Mouse (Mus musculus) spleen, postnatal 4 days (tissue): ENCODE data around the gene Slc35f6.

Experiments used
- DNase-seq, 2 experiments: peaks; one replicate each; pipeline ENCODE4 v3.0.0; 2022; ENCODE audit warnings: low spot score in 2 of 2

The Slc35f6 gene

DNA sequence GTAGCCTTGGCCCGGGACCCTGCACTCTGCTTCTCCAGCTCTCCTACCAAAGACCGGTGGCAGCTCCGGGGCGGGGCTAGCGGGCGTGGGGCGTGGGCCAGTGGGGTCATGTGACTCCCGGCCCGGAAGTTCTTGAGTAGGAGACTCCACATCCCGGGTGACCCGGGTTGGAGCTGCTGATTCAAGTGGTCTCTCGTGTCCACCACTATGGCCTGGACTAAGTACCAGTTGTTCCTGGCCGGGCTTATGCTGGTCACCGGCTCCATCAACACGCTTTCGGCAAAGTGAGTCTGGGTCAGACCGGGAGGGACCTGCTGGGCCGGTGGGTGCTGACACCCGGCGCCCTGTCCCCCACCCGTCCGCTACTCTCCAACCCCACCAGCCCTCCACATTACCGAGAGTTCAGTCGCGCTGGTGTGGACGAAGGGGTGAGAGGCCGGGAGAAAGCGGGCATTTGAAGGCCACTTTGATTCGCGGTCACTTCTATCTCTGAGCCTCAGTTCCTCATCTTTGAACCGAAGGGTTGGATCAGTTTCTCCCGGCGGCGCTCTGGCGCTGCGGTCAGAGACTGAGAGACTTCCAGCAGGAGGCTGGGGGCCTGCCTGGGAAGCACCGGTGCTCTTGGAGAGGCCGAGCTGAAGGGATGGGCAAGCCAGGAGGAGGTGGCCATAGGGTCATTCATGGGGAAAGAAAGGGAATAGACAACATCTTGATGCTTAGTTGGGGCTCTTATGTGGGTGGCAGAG lies at the start of gene Slc35f6:
Gene Slc35f6 (plus strand): TSS at position 119 of the 746 bp plus-strand sequence.
- peak; percentile 90 to 96 for DNase-seq

DNA sequence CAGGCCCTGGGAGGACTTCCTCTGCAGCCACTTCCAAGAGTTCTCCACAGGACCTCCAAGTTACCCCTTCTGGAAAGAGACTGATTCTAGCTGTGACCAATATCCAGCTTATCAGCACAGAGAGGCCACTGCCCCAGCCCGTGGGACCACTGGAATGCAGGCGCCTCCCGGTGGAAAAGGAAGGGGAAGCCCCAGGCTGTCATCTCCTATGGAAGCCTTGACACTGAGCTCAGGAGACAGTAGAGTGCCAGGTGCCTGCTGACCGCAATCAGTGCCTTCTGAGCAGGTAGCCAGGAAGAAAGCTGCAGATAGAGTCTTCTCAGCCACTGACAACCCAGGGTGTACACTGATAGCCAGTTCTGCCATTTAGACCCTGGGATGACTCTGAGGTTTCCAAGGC lies 46.3 kb upstream of the Slc35f6 start:
- no peak for DNase-seq

DNA sequence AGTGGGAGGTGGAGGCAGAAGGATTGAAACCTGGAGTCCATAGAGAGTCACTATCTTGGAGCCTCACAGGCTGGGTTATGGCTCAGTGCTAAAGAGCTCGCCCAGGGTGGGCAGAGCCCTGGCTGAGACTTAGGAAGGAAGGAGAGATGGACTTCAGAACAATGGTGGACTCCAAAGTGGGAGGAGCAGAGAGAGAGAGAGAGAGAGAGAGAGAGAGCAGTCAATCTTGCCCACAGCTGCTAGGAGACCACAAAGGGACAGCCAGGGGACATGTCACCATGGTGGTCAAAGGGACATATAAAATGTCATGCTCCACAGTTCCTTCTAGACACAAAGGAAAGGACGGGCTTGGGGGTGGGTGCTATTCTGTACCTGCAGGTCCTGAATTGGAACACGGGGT lies 44.5 kb upstream of the Slc35f6 start:
- DNase-seq = no peak

DNA sequence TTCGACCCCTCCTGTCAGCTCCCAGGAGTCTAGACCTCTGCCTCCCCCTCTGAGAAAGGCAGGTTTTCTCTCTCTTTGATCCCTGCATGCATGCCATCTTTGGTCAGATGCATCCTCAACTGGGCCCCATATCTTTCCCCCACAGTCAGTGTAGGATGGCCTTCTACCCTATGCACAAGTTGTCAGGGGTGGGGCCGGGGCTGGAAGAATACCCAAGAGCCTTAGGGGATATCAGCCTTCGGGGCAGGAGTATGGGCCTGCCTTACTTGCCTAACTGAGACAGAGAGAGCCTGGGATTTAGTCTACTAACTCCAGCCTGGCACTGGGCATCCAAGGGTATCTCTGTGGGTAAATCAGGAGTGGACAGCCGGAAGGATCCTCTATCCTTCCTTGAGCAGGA lies 43.8 kb upstream of the Slc35f6 start:
- no peak for DNase-seq

DNA sequence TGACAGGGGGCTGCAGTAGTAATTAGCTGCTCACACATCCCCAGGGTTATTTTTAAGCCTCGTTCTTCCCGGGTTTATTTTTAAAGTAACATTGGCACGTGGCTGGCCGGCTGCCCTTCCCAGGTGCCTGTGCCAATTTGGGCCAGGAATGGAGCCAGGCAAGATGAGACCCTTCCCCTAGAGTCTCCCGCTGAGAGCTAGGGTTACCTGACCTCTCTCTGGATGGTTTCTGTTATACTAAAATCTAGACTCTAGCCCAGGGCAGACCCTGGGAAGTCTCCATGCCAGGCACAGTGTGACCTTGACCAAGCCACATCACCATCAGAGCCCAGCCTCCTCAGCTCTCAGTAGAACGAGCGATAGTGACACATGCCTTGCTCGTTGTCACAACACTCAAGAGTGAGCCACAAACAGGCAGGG lies 43.0 kb upstream of the Slc35f6 start:
- DNase-seq = no peak

DNA sequence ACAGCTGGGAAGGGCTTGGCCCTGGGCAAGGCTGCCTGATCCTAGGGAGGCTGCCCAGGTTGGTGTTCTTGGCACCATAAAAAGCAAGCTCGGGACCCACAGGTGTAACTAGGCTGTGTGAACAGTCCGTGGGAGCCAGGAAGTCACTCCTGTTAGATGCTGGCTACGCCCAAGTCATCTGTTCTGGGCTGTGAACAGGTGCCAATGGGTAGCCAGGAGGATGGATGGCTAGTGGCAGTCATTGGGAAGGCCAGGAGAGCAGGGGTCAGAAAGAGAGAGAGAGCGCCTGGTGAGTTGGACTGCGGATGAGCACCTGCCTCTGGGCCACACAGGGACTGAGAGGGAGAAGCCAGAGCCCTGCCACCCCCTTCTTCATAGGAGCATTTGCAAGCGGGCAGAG lies 42.1 kb upstream of the Slc35f6 start:
- no peak for DNase-seq

DNA sequence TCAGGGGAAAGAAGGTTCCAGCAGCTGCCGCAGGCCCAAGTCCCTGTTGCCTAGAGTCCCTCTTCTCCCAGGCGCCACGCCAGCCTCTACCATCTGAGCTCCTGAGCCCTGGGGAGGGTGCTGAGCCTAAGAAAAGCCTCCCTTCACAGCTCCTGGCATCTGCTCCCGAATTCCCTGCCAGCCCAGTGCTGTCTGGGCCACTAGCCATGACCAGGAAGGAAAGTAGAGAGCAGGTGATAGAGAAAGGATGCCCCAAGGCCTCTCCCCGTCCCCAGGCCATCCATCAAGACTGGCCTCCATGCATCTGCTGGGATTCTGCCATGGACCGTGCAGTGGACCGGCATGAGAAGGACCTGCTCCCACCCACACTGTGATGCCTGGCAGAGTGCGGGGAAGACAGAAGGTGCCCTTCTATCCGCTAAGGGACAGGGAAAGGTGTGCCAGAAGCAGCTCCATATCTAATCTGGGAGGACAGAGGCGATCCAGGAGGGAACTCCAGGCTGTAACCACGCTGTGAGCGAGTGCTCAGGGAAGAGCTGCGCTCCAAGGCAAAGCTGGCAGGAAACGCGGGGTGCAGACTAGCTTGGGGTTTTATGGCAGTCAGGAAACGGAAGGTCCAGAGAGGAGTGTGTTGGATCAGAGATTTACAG lies 41.2 kb upstream of the Slc35f6 start:
- no peak for DNase-seq

DNA sequence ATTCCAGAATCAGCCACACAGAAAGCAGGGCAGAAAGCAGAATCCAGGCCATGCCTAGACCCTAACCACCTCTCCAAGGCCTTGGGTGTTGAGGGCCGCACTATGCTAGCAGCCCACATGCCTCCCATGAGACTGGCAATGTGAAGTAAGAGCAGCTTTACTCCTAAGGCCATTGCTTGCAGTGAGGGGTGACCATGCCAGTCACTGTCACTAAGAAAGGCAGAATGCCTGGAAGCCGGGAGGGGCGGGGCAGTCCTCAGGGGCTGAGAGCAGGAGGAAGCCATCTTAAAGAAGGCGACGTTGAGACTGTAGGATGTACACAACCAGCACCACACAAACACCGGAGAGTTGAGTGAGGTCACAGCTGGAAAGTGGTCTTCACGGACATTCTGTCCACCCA lies 38.6 kb upstream of the Slc35f6 start:
- DNase-seq = no peak

DNA sequence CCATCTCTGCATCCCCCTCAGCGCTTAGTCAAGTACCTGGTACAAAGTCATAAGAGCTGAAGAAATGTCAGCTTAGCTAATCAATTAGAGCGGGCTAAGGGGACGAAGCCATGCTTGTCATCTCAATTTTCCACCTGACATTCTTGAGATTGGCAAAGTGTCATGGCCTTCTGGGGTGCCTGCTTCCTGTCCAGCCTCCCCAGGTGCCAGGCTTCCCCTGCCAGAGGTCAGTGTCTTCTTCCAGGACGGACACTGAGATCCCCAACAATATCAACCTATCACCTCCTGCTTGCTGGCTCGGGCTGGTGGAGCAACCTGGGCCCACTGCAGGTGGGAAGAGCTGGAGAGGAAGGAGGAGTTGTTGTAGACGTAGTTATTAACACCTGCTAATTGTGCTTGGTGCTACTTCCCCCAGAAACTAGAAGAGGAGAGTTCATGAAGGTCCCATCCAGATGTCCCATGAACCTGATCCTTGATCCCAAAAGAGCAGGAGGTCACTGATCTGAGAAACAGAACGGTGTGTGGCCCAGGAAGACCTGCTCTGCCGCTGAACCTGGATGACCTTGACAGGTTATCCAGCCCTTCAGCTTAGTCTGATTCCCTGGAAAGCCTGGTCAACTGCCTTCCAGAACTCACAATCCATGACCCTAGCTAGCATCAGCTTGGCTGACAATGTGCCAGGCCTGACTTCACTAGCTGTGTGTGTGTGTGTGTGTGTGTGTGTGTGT lies 37.7 kb upstream of the Slc35f6 start:
- DNase-seq = no peak

DNA sequence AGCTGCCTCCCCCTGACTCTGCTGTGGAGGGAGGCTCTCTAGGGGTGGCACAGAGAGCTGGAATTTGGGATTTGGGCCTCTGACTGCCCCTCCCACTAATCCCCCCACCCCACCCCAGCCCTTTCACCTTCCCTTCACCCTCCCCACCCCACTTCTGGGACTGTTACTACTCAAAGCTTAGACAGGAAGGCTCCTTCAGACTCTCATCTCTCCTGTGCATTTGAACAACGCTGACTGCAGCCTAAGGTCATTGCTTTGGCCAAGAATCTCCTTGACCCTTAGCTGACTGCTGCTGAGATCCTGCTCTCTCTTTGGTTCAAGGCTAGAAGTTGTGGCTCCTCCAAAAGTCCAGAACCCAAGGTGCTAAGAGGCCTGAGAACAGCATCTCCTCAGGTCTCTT lies 36.6 kb upstream of the Slc35f6 start:
- no peak for DNase-seq

DNA sequence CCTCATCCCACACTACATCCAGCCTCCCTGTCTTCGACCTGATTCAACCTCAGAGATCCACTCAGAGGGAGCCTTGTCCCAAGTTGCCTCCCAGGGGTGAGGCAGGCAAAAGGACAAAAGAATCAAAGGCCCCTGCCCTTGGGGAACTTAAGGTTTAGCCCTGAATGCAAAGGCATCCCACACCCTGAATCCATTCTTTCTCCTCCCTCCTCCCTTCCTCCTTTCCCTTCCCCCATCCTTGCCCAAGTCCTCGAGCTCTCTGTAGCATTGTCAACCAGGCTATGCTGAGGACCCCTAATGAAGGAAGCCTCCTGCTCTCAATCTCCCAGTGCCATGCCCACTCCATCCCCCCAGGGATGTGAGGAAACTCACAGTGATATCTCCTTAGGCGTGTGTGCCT lies 36.0 kb upstream of the Slc35f6 start:
- no peak for DNase-seq

DNA sequence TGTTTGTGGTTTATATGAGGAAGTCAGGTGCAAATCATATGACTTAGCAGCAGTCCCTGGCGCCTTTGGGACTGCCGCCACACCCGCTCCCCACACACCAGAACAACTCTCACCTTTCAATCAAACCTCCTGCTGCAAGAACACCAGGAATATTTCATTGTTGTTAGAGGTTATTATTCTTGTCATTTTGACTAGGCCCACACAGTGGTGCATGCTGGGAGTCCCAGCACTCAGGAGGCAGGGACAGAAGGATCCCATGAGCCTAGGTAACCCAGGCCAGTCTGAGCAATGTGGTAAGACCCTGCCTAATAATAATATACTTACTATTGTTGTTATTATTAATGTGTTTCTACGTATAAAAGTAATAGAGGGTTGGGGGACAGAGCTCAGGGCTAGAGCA lies 35.2 kb upstream of the Slc35f6 start:
- DNase-seq = no peak

DNA sequence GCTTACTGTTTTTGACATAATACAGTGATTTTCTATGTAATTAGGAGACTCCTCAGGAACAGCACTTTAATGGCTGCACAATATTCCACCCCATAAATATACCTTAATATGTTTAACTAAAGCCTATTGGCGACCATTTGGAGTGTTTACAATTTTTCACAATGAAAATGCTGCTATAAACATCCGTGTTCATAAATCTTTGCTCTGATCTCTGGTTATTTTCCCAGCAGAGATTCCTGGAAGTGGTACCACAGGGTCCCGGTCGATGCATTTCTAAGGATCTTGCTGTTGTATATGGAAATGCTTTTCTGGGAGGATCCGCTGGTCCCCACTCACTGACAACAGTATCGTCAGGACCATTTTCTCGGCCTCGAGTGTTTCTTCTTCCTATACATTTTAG lies 34.5 kb upstream of the Slc35f6 start:
- DNase-seq = no peak

DNA sequence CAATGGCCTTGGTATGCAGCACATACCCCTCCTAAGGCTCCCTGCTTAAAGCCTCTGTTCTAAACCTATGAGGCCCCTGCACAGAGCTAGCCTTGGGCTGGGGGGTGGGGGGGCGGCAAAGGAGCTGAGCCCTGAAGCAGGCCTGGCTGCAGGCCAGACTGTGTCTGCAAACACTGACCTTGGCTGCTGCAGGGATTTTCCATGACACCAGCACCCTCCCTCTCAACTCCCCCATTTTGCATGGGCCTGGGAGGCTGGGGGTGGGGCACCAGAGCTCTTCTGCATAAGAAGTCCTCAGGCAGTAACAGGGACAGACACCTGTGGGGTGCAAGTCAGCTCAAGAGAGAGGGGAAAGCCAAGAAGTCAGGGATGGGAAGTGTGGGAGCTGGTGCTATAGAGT lies 33.5 kb upstream of the Slc35f6 start:
- DNase-seq = no peak

DNA sequence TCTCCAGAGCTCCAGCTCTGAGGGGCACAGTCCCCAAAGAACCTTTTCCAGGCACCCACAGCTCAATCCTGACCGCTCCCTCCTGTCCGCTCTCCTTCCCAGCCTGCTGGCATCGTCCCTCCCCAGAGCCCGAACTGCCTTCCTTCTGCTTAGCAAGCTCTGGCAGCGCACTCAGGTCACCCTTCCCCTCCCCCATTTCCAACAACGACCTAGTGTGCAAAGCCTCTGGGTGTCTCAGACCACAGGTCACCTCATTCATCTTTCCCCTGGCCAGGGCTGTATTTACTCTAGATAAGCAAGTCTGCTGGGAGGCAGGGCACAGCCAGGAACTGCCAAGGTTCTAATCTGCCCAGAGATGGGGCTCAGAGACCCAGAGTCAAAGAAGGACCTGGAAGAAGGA lies 32.3 kb upstream of the Slc35f6 start:
- no peak for DNase-seq

DNA sequence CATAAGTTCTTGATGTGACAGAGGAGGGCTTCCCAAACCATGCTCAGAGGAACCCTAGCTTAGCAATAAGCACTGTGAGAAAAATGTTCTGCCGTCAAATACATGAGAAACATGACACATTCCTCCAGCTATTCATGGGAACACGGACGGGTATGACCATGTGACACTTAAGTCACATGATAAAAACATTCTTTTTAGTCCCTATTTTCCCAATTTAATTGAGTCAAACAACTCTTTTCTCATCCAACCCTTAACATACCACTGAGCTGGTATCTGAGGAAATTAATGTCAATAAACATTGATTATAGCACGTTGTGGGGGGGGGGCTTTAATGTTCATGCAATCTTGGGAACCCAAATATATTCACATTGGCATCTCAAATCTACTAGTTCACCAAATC lies 31.9 kb upstream of the Slc35f6 start:
- no peak for DNase-seq

DNA sequence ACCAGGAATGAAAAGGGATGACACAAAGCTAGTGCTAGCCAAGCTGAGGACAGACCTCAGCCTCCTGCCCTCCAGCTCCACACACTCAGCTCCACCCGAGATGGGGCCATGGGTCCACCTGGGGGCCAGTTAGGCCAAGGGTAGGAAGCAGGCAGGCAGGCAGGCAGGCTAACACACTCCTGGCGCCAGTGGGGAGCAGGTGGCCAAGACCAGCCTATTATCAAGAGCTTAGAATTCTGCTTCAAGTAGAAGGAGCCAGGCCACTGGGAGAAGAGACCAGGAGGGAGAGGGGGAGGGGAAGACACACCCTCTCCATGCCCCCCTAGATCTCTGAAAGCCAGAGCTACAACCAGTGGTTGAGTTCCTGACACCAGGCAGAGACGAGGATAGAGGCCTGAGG lies 31.1 kb upstream of the Slc35f6 start:
- DNase-seq = no peak

DNA sequence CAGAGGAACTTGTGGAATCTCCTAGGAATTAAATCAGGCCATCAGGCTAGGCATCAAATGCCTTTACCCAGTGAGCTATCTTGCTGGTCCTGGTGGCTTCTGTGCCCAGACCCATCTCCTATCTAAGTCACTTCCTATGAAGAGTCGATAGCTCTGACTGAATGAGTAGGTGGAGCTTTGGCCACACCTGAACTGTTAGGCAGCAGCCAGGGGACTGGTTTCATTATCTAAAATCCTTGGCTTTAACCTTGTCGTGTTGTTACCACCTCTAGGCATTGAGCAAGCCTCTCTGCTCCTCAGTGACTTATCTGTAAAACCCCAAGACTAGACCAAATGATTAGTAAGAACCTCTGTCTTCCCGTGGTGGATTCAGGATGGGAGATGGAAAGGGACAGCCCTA lies 30.4 kb upstream of the Slc35f6 start:
- no peak for DNase-seq

DNA sequence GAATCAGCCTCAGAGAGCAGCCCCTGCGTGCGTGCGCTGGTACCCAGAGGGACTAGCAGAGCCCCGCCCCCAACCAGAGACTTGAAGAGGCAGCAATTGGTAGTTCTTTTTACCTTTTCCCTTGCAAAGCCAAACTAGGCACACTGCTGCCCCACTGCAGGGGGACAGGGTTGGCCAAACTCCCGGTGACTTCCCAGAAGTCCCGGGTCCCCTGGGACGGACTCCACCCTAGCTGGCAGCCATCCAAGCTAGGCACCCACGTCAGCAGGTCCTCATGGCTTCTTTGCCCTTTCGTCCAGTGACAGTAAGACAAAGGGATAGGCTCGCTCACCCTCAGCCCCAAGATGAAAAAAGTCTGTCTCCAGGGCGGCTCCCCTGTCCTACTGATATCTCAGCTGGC lies 29.9 kb upstream of the Slc35f6 start:
- DNase-seq = no peak

DNA sequence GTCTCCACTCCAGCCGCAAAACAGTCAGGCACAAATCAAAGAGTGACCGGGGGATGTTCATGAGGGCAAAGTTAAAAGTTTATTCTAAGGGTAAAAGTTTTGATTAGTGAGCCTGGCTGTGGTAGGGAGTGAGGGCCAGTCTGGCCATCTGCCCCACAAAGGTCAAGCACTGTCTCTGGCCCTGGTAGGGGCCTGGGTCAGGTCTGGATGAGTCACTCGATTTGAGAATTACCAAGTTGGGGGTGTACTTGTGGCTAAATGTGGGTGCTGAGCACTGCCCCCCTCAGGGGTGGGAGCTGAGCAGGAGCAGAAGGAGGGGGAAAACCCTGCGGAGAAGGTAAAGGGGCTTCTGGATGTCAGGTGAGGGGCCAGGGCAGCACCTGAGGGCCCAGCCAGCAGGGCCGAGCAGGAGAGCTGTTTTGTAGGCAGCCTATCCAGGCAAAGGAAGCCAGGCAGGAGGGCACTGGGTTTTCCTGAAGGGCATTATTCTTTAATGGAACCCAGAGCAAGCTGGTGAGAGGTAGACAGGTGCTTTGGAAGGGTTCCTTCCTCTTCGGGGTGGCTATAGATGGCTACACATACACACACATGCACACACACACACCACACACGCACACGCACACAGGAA lies 29.2 kb upstream of the Slc35f6 start:
- DNase-seq = no peak

DNA sequence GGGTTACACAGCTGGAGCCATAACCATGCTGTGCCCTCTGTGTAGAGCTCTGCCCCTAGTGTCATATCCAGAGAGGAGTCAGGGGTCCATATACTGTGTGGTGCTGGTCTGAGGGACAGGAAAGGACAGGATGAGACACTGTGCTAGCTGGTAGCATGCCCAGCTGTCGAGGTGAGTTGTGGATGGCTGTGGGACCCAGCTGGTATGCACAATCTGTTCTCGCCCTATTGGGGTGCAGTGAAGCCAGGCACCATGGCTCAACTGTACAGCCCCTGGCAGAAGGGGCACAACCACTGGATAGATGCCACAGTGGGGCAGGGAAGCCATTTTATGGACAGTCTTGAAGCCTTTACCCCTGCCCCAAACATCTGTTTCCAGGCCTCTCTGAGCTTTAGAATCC lies 28.5 kb upstream of the Slc35f6 start:
- no peak for DNase-seq

DNA sequence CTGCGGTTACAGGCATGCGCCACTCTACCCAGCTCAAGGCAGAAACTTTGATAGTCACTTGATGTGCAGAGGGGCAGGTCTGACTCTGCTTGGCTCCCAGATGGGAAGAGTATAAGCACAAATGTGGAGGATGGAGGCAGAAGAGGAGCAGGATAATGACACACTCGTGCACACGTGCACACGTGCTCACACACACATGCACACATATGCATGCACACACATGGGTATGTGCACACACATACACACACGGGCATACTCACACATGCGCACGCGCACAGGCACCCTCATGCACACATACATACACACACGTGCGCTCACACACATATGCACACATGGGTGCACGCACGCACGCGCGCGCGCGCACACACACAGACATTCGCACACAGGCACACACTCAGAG lies 27.2 kb upstream of the Slc35f6 start:
- no peak for DNase-seq
